Mouse (Mus musculus) forelimb bud, embryonic 11.5 days (tissue): Measurements from ENCODE around the gene Gm10401.
A peak's percentile ranks its signal among the peaks of the same experiment; 100 is the strongest.
"Not testable (repeated sequence)": the region's sequence is repeated elsewhere in the genome, so short reads cannot be mapped to it uniquely, and the experiment has no call there.

Source experiments
- DNase-seq: peaks from one replicate; pipeline ENCODE4 v3.0.0-alpha.2; 2012; ENCODE audit warnings: low read depth, low spot score

Gm10401 gene

GRCm38 (mm10) chr5:115118961-115119570 lies 21.0 kb upstream of the Gm10401 start, which contains the start of gene Acads:
Gene Acads (minus strand): TSS chr5:115119346.
- DNase-seq = peak; percentile 78

GRCm38 (mm10) chr5:115117467-115117866 lies 19.4 kb upstream of the Gm10401 start:
- DNase-seq = no peak

- no peak for DNase-seq
Measured at GRCm38 (mm10) chr5:115116426-115116825, 18.3 kb upstream of the Gm10401 start.

- no peak for DNase-seq
Measured at GRCm38 (mm10) chr5:115114501-115114900, 16.4 kb upstream of the Gm10401 start.

- no peak for DNase-seq
Measured at GRCm38 (mm10) chr5:115113244-115113643, 15.1 kb upstream of the Gm10401 start.

GRCm38 (mm10) chr5:115111156-115111555 lies 13.1 kb upstream of the Gm10401 start:
- DNase-seq = no peak

GRCm38 (mm10) chr5:115103253-115103652 lies 5.2 kb upstream of the Gm10401 start:
- not testable (repeated sequence) for DNase-seq

GRCm38 (mm10) chr5:115102231-115102630 lies 4.1 kb upstream of the Gm10401 start:
- DNase-seq = no peak

- no peak for DNase-seq
Measured at GRCm38 (mm10) chr5:115100473-115100872, 2.4 kb upstream of the Gm10401 start.

- DNase-seq = no peak
Measured at GRCm38 (mm10) chr5:115099991-115100390, 1.9 kb upstream of the Gm10401 start.

- DNase-seq = no peak
Measured at GRCm38 (mm10) chr5:115099530-115099929, 1.4 kb upstream of the Gm10401 start.

GRCm38 (mm10) chr5:115091776-115092175 lies 6.3 kb downstream of the Gm10401 start:
- DNase-seq = no peak

- no peak for DNase-seq
Measured at GRCm38 (mm10) chr5:115091015-115091414, 7.1 kb downstream of the Gm10401 start.

- no peak for DNase-seq
Measured at GRCm38 (mm10) chr5:115089592-115090268, 8.4 kb downstream of the Gm10401 start.

GRCm38 (mm10) chr5:115085675-115086074 lies 12.4 kb downstream of the Gm10401 start:
- DNase-seq = no peak

GRCm38 (mm10) chr5:115083492-115083891 lies 14.6 kb downstream of the Gm10401 start:
- DNase-seq = no peak

GRCm38 (mm10) chr5:115081636-115082035 lies 16.5 kb downstream of the Gm10401 start:
- no peak for DNase-seq

GRCm38 (mm10) chr5:115076144-115076901 lies 21.8 kb downstream of the Gm10401 start:
- peak; percentile 46 for DNase-seq

- no peak for DNase-seq
Measured at GRCm38 (mm10) chr5:115074749-115075148, 23.3 kb downstream of the Gm10401 start.

GRCm38 (mm10) chr5:115073306-115073705 lies 24.8 kb downstream of the Gm10401 start:
- not testable (repeated sequence) for DNase-seq

GRCm38 (mm10) chr5:115072143-115072542 lies 26.0 kb downstream of the Gm10401 start:
- no peak for DNase-seq

GRCm38 (mm10) chr5:115071096-115071901 lies 26.8 kb downstream of the Gm10401 start:
- peak; percentile 25 for DNase-seq
